Mouse (Mus musculus): ENCODE measurements around the gene Insl6. TPM values are rescaled to one million over a fixed set of nuclear protein-coding genes. Genes with fewer than 3 reads are reported as not detected.

The Insl6 gene
- polyA plus RNA-seq, 1 experiment from 2014 or later: 5.0 TPM

GRCm38 (mm10) chr19:29311791-29312190 lies 13.4 kb downstream of the Insl6 start:
- 94% methylated on average over 8 of the region's 8 CpGs for whole genome bisulfite sequencing

GRCm38 (mm10) chr19:29308832-29309231 lies 16.3 kb downstream of the Insl6 start:
- Histone ChIP-seq H3K27ac (no peak overlapping the region), H3K36me3 (peaks cover 34% of the 10 kb centered on the region), H3K4me3 (no peak overlapping the region), H3K9me3 (no peaks in the 10 kb centered on the region), H3K27me3 (no peaks in the 10 kb centered on the region), H3K9ac (no peak overlapping the region), H3K4me2 (no peak overlapping the region), H3K4me1 (no peaks in the 10 kb centered on the region)
- no peak for ATAC-seq (ENCODE audit: insufficient number of reproducible peaks, low FRiP score, low TSS enrichment, low read depth)

More at GRCm38 (mm10) chr19:29311791-29312190, 13.4 kb downstream of the Insl6 start:
- Histone ChIP-seq H3K27me3 (no peaks in the 10 kb centered on the region), H3K9me3 (peaks cover 7% of the 10 kb centered on the region; the same call in 1 of the 2 replicates), H3K36me3 (peaks cover 38% of the 10 kb centered on the region), H3K9ac (no peak overlapping the region), H3K4me3 (no peak overlapping the region), H3K4me1 (no peaks in the 10 kb centered on the region), H3K4me2 (no peak overlapping the region), H3K27ac (no peak overlapping the region)
- no peak for ATAC-seq (ENCODE audit: insufficient number of reproducible peaks, low FRiP score, low TSS enrichment, low read depth)

DNA sequence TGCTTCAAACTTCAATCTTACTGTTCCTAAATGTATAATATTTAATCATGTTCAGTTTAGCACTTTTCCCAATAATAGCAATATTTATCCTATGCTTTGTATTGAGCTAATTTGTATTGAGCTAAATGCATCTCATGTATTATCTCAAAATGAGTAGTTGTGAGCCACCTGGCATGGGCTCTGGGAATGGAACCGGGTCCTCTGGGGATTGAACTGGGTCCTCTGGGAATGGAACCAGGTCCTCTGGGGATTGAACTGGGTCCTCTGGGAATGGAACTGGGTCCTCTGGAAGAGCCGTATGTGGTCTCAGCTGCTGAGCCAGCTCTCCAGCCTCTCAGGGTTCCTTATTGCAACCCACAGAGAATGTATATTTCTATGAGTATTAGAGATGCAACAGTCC lies 23.0 kb downstream of the Insl6 start:
- Histone ChIP-seq H3K36me3 (peaks cover 39% of the 10 kb centered on the region), H3K9me3 (no peaks in the 10 kb centered on the region), H3K4me3 (no peak overlapping the region), H3K27ac (no peak overlapping the region), H3K4me2 (no peak overlapping the region), H3K9ac (no peak overlapping the region), H3K27me3 (no peaks in the 10 kb centered on the region), H3K4me1 (no peaks in the 10 kb centered on the region)
- no peak for ATAC-seq (ENCODE audit: insufficient number of reproducible peaks, low FRiP score, low TSS enrichment, low read depth)
- 91% methylated on average over 2 of the region's 2 CpGs for WGBS

GRCm38 (mm10) chr19:29300919-29301318 lies 24.2 kb downstream of the Insl6 start:
- WGBS: 86% methylated on average over 13 of the region's 13 CpGs
- Histone ChIP-seq H3K36me3 (peaks cover 39% of the 10 kb centered on the region), H3K9ac (no peak overlapping the region), H3K27me3 (no peaks in the 10 kb centered on the region), H3K27ac (no peak overlapping the region), H3K4me1 (no peaks in the 10 kb centered on the region), H3K4me3 (no peak overlapping the region), H3K9me3 (no peaks in the 10 kb centered on the region), H3K4me2 (no peak overlapping the region)
- ATAC-seq (ENCODE audit: insufficient number of reproducible peaks, low FRiP score, low TSS enrichment, low read depth): no peak

GRCm38 (mm10) chr19:29297366-29297765 lies 27.8 kb downstream of the Insl6 start:
- Histone ChIP-seq H3K4me1 (no peaks in the 10 kb centered on the region), H3K9ac (no peak overlapping the region), H3K4me2 (no peak overlapping the region), H3K4me3 (no peak overlapping the region), H3K27ac (no peak overlapping the region), H3K9me3 (no peaks in the 10 kb centered on the region), H3K36me3 (peaks cover 46% of the 10 kb centered on the region), H3K27me3 (no peaks in the 10 kb centered on the region)
- WGBS: 96% methylated on average over 1 of the region's 1 CpGs
- no peak for ATAC-seq (ENCODE audit: insufficient number of reproducible peaks, low FRiP score, low TSS enrichment, low read depth)

GRCm38 (mm10) chr19:29296166-29296565 lies 29.0 kb downstream of the Insl6 start:
- Histone ChIP-seq H3K4me3 (no peak overlapping the region), H3K27ac (no peak overlapping the region), H3K9me3 (no peaks in the 10 kb centered on the region), H3K4me1 (no peaks in the 10 kb centered on the region), H3K27me3 (no peaks in the 10 kb centered on the region), H3K36me3 (peaks cover 51% of the 10 kb centered on the region), H3K4me2 (no peak overlapping the region), H3K9ac (no peak overlapping the region)
- ATAC-seq (ENCODE audit: insufficient number of reproducible peaks, low FRiP score, low TSS enrichment, low read depth): no peak

GRCm38 (mm10) chr19:29294756-29295155 lies 30.4 kb downstream of the Insl6 start:
- H3K9me3 ChIP-seq: no peaks in the 10 kb centered on the region
- peaks cover 47% of the 10 kb centered on the region for H3K36me3 ChIP-seq
- no peaks in the 10 kb centered on the region for H3K4me1 ChIP-seq
- no peak overlapping the region for H3K4me2 ChIP-seq
- WGBS: 46% methylated on average over 2 of the region's 2 CpGs
- no peak overlapping the region for H3K9ac ChIP-seq
- no peak overlapping the region for H3K4me3 ChIP-seq
- no peak overlapping the region for H3K27ac ChIP-seq
- no peaks in the 10 kb centered on the region for H3K27me3 ChIP-seq
- no peak for ATAC-seq (ENCODE audit: insufficient number of reproducible peaks, low FRiP score, low TSS enrichment, low read depth)

- ATAC-seq (ENCODE audit: insufficient number of reproducible peaks, low FRiP score, low TSS enrichment, low read depth): no peak
- Histone ChIP-seq H3K27ac (no peak overlapping the region), H3K36me3 (peaks cover 41% of the 10 kb centered on the region), H3K4me3 (no peak overlapping the region), H3K27me3 (no peaks in the 10 kb centered on the region), H3K9me3 (no peaks in the 10 kb centered on the region), H3K4me2 (no peak overlapping the region), H3K4me1 (no peaks in the 10 kb centered on the region), H3K9ac (no peak overlapping the region)
- 77% methylated on average over 4 of the region's 4 CpGs for WGBS
Observed at GRCm38 (mm10) chr19:29292546-29292945, 32.6 kb downstream of the Insl6 start.

GRCm38 (mm10) chr19:29291532-29291931 lies 33.6 kb downstream of the Insl6 start:
- Histone ChIP-seq H3K4me1 (no peaks in the 10 kb centered on the region), H3K36me3 (peaks cover 37% of the 10 kb centered on the region), H3K9ac (no peak overlapping the region), H3K27me3 (no peaks in the 10 kb centered on the region), H3K4me2 (no peak overlapping the region), H3K27ac (no peak overlapping the region), H3K4me3 (no peak overlapping the region), H3K9me3 (no peaks in the 10 kb centered on the region)
- no peak for ATAC-seq (ENCODE audit: insufficient number of reproducible peaks, low FRiP score, low TSS enrichment, low read depth)
- WGBS: 82% methylated on average over 14 of the region's 14 CpGs

- Histone ChIP-seq H3K9ac (no peak overlapping the region), H3K4me1 (no peaks in the 10 kb centered on the region), H3K36me3 (peaks cover 37% of the 10 kb centered on the region), H3K4me3 (no peak overlapping the region), H3K27me3 (no peaks in the 10 kb centered on the region), H3K27ac (no peak overlapping the region), H3K9me3 (no peaks in the 10 kb centered on the region), H3K4me2 (no peak overlapping the region)
- no peak for ATAC-seq (ENCODE audit: insufficient number of reproducible peaks, low FRiP score, low TSS enrichment, low read depth)
- 68% methylated on average over 8 of the region's 8 CpGs for WGBS
Observed at GRCm38 (mm10) chr19:29287863-29288262, 37.3 kb downstream of the Insl6 start.

DNA sequence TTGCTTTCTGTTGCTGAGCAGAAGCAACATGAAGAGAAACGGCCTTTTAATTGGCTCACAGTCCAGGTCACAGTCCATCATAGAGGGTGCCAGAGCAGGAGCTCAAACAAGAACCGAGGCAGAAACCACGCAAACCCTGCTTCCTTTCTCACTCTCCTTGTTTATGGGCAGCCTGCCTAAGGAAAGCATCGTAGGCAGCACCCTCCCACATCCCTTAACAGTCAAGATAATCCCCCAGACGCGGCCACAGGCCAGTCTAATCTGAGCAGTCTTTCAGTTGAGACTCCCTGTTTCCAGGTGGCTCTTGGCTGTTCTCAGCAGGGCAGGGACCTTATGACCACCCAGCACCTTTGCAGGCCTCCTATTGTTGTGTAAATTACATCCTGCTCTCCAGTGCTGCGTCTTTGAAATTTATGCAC lies 39.7 kb downstream of the Insl6 start:
- Histone ChIP-seq H3K27ac (no peak overlapping the region), H3K9me3 (no peaks in the 10 kb centered on the region), H3K4me2 (no peak overlapping the region), H3K36me3 (peaks cover 23% of the 10 kb centered on the region), H3K27me3 (no peaks in the 10 kb centered on the region), H3K4me3 (no peak overlapping the region), H3K9ac (no peak overlapping the region), H3K4me1 (no peaks in the 10 kb centered on the region)
- no peak for ATAC-seq (ENCODE audit: insufficient number of reproducible peaks, low FRiP score, low TSS enrichment, low read depth)
- WGBS: 40% methylated on average over 7 of the region's 7 CpGs

DNA sequence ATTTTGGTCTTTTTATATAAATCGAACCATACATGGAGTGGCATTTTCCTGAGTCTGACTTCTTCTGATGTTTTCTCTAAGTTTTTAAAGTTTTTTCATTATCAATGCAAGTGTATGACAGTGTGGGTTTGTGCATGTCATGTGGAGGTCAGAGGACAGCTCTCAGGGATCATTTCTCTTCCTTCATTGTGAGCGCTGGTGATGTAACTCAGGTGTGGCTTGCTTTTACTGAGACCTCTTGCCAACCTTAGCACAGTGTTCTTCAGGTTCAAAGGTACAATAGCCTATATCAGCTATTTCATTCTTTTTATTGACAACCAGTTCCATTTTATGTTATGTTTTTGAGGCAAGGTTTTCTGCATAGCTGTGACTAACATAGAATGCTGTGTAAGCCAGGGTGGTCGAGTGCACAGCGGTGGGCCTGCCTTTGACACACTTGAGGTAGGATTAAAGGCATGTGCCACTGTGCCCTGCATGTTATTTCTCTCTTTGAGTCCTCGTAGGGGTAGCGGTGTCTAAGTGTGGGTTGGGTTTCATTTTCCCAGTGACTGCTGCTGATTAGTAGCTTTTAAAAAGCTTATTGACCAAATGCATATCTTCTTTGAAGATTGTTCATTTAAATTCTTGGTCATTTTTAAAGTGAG lies 46.1 kb downstream of the Insl6 start:
- Histone ChIP-seq H3K9ac (no peak overlapping the region), H3K9me3 (no peaks in the 10 kb centered on the region), H3K4me3 (no peak overlapping the region), H3K36me3 (peaks cover 26% of the 10 kb centered on the region), H3K27ac (no peak overlapping the region), H3K4me2 (no peak overlapping the region), H3K27me3 (no peaks in the 10 kb centered on the region), H3K4me1 (no peaks in the 10 kb centered on the region)
- 77% methylated on average over 6 of the region's 6 CpGs for WGBS
- no peak for ATAC-seq (ENCODE audit: insufficient number of reproducible peaks, low FRiP score, low TSS enrichment, low read depth)

DNA sequence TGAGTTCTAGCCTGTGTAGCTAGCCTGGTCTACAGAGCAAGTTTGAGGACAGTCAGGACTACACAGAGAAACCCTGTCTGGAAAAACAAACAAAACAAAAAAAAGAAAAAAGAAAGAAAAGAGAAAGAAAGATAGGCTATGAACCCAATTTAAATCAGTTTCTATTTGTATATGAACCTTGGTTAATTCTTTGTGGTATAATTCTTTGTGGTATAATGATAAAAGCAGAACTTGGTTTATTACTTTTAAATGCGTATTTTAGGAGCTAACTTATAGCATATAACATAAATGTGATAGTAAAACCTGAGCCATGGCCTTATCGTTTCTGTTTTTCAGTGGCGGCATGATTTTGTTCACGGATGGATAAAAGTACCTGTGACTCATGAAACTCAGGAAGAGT lies 48.7 kb downstream of the Insl6 start:
- Histone ChIP-seq H3K9ac (no peak overlapping the region), H3K4me1 (no peaks in the 10 kb centered on the region), H3K36me3 (peaks cover 21% of the 10 kb centered on the region), H3K27me3 (no peaks in the 10 kb centered on the region), H3K4me2 (no peak overlapping the region), H3K4me3 (no peak overlapping the region), H3K27ac (no peak overlapping the region), H3K9me3 (no peaks in the 10 kb centered on the region)
- 88% methylated on average over 4 of the region's 4 CpGs for WGBS
- ATAC-seq (ENCODE audit: insufficient number of reproducible peaks, low FRiP score, low TSS enrichment, low read depth): no peak
